Mouse (Mus musculus) liver, embryonic 14.5 days (tissue): ENCODE measurements at regions not wholly inside any gene's neighbourhood (a gene's known extent, or its start where the extent isn't known, plus 50 kb on each side); places are given as distances from the start of the nearest gene placed in this dataset.

ENCODE experiments used
- ATAC-seq: fragments of 200-750 bp; cut with Nextera tagmentation; 2 replicates; pipeline ENCODE4 v1.8.0; 2017; ENCODE audit warnings: moderate number of reproducible peaks, mild to moderate bottlenecking, moderate library complexity; ENCODE audit not compliant: insufficient read depth
- DNase-seq, 3 experiments: peaks; one replicate each; pipeline ENCODE4 v3.0.0-alpha.2; 2012 to 2013; ENCODE audit warnings: low read depth in 3 of 3, low spot score in 3 of 3
- H3K27ac ChIP-seq: fragments of 300-500 bp; sonication (generic); 2 replicates; pipeline ENCODE4 v1.5.1; 2014; ENCODE audit warnings: moderate library complexity, mild to moderate bottlenecking, control low read depth, inconsistent platforms
- H3K27me3 ChIP-seq: fragments of 300-500 bp; sonication (generic); 2 replicates; pipeline ENCODE4 v1.6.1; 2014; ENCODE audit warnings: mild to moderate bottlenecking, low read length, moderate library complexity; ENCODE audit not compliant: control insufficient read depth, insufficient read depth
- H3K36me3 ChIP-seq: fragments of 300-500 bp; sonication (generic); replicated peaks from 2 replicates; pipeline ENCODE4 v1.6.1; 2014; ENCODE audit warnings: low read depth; ENCODE audit not compliant: control insufficient read depth, insufficient read depth
- H3K4me1 ChIP-seq, 2 experiments: fragments of 200-500 bp in 1 of 2; fragments of 300-500 bp in 1 of 2; sonication (generic) in 1 of 2; replicated peaks; 2 replicates each; pipeline ENCODE4 v1.6.1; 2012 to 2014; ENCODE audit warnings: antibody characterized with exemption in 1 of 2, inconsistent platforms in 1 of 2, low read length in 1 of 2; ENCODE audit not compliant: control insufficient read depth in 2 of 2, insufficient read depth in 2 of 2
- H3K4me2 ChIP-seq: fragments of 300-500 bp; sonication (generic); 2 replicates; pipeline ENCODE4 v1.6.1; 2014; ENCODE audit warnings: low read depth, mild to moderate bottlenecking, control low read depth, moderate library complexity
- H3K4me3 ChIP-seq, 2 experiments: fragments of 200-500 bp in 1 of 2; fragments of 300-500 bp in 1 of 2; sonication (generic) in 1 of 2; 2 replicates each; pipeline ENCODE4 v1.5.1; 2012 to 2014; ENCODE audit warnings: low read depth in 2 of 2, low read length in 2 of 2, mild to moderate bottlenecking in 2 of 2, control low read depth in 1 of 2, inconsistent platforms in 1 of 2, moderate library complexity in 1 of 2; ENCODE audit not compliant: insufficient read depth in 1 of 2
- H3K9ac ChIP-seq: fragments of 300-500 bp; sonication (generic); replicated peaks from 2 replicates; pipeline ENCODE4 v1.6.1; 2014; ENCODE audit warnings: mild to moderate bottlenecking, control low read depth, moderate library complexity
- H3K9me3 ChIP-seq: fragments of 300-500 bp; sonication (generic); 2 replicates; pipeline ENCODE4 v1.6.1; 2016; ENCODE audit warnings: low read length, mixed read lengths; ENCODE audit not compliant: control insufficient read depth
- CTCF ChIP-seq: IDR thresholded peaks from 2 replicates; pipeline ENCODE4 v1.5.1; 2016; ENCODE audit warnings: antibody characterized with exemption, low read depth, control low read depth
- EP300 ChIP-seq: IDR thresholded peaks from 2 replicates; pipeline ENCODE4 v1.6.1; 2016; ENCODE audit warnings: antibody characterized with exemption, low read depth
- WGBS: fragments of 180-500 bp; shearing (Covaris S2); extraction: QIAGEN DNeasy Blood & Tissue Kit; methylation state at CpG from one replicate; pipeline ENCODE4 v1.1.7; 2014; ENCODE audit not compliant: insufficient replicate concordance; 5-methylcytosine and 5-hydroxymethylcytosine counted together

- Histone ChIP-seq H3K4me2 (no peak overlapping the region), H3K9ac (no peak overlapping the region)
Measured at GRCm38 (mm10) chr9:82709411-82709983, 119.8 kb upstream of the Irak1bp1 start.

GRCm38 (mm10) chr9:82709991-82710593 is 119.2 kb upstream of the Irak1bp1 start:
- no peaks in the 10 kb centered on the region for H3K27me3 ChIP-seq
- no peak overlapping the region for H3K4me2 ChIP-seq
- H3K9me3 ChIP-seq, result no peaks in the 10 kb centered on the region
- DNase-seq (no peak), ATAC-seq (no peak)
- no peaks in the 10 kb centered on the region for H3K36me3 ChIP-seq
- H3K9ac ChIP-seq, result no peak overlapping the region
- TF ChIP-seq CTCF (no peak), EP300 (no peak)
- H3K4me3 ChIP-seq, result no peak overlapping the region
- H3K27ac ChIP-seq, result no peak overlapping the region
- H3K4me1 ChIP-seq, result no peaks in the 10 kb centered on the region
- 65% methylated on average over 12 of the region's 12 CpGs for WGBS

More at GRCm38 (mm10) chr9:82709411-82709983, 119.8 kb upstream of the Irak1bp1 start:
- Histone ChIP-seq H3K4me3 (no peak overlapping the region), H3K27ac (no peak overlapping the region), H3K27me3 (no peaks in the 10 kb centered on the region), H3K4me1 (no peaks in the 10 kb centered on the region), H3K9me3 (no peaks in the 10 kb centered on the region), H3K36me3 (no peaks in the 10 kb centered on the region)
- ATAC-seq, result no peak
- TF ChIP-seq EP300, result no peak
- no peak for TF ChIP-seq CTCF
- 41% methylated on average over 2 of the region's 2 CpGs for WGBS
- no peak for DNase-seq

GRCm38 (mm10) chr9:82710945-82711516 is 118.3 kb upstream of the Irak1bp1 start:
- WGBS, result 59% methylated on average over 6 of the region's 6 CpGs
- TF ChIP-seq EP300 (no peak), CTCF (no peak)

GRCm38 (mm10) chr9:82712769-82713733 is 116.3 kb upstream of the Irak1bp1 start:
- H3K27me3 ChIP-seq, result no peaks in the 10 kb centered on the region
- no peaks in the 10 kb centered on the region for H3K4me1 ChIP-seq
- TF ChIP-seq EP300 (no peak), CTCF (no peak)
- no peak overlapping the region for H3K27ac ChIP-seq
- no peak overlapping the region for H3K9ac ChIP-seq
- no peaks in the 10 kb centered on the region for H3K36me3 ChIP-seq
- WGBS, result 38% methylated on average over 3 of the region's 3 CpGs
- H3K4me3 ChIP-seq, result no peak overlapping the region
- H3K9me3 ChIP-seq, result no peaks in the 10 kb centered on the region
- no peak overlapping the region for H3K4me2 ChIP-seq
- DNase-seq (no peak), ATAC-seq (peak; percentile 75)

More at GRCm38 (mm10) chr9:82710945-82711516, 118.3 kb upstream of the Irak1bp1 start:
- ATAC-seq (no peak), DNase-seq (no peak)
- no peaks in the 10 kb centered on the region for H3K4me1 ChIP-seq
- H3K9me3 ChIP-seq, result no peaks in the 10 kb centered on the region
- no peak overlapping the region for H3K9ac ChIP-seq
- H3K4me3 ChIP-seq, result no peak overlapping the region
- H3K36me3 ChIP-seq, result no peaks in the 10 kb centered on the region
- no peaks in the 10 kb centered on the region for H3K27me3 ChIP-seq
- no peak overlapping the region for H3K4me2 ChIP-seq
- H3K27ac ChIP-seq, result no peak overlapping the region

- 48% methylated on average over 3 of the region's 3 CpGs for WGBS
- no peaks in the 10 kb centered on the region for H3K4me1 ChIP-seq
- no peak overlapping the region for H3K4me2 ChIP-seq
Measured at GRCm38 (mm10) chr9:82728652-82729051, 100.7 kb upstream of the Irak1bp1 start.

More at GRCm38 (mm10) chr9:82728652-82729051, 100.7 kb upstream of the Irak1bp1 start:
- Histone ChIP-seq H3K36me3 (no peaks in the 10 kb centered on the region), H3K9me3 (no peaks in the 10 kb centered on the region), H3K27ac (no peak overlapping the region), H3K27me3 (no peaks in the 10 kb centered on the region), H3K9ac (no peak overlapping the region), H3K4me3 (no peak overlapping the region)
- TF ChIP-seq EP300, result no peak
- TF ChIP-seq CTCF, result no peak
- no peak for DNase-seq
- no peak for ATAC-seq
